Mouse (Mus musculus) thymus, adult 2 months (tissue): ENCODE data around the gene Nxph4. TPM values are rescaled to one million over a fixed set of nuclear protein-coding genes. Genes with fewer than 3 reads are reported as not detected.

Experiments
- DNase-seq: peaks from one replicate; pipeline ENCODE4 v3.0.0; 2021
- H3K27ac ChIP-seq: fragments of 200-500 bp; 2 replicates; pipeline ENCODE4 v1.5.1; 2012; ENCODE audit warnings: low read length, control low read depth; ENCODE audit not compliant: control insufficient read depth, insufficient read depth
- H3K27me3 ChIP-seq: fragments of 200-500 bp; 2 replicates; pipeline ENCODE4 v1.6.1; 2012; ENCODE audit warnings: mild to moderate bottlenecking, low read length, moderate library complexity, mixed read lengths; ENCODE audit not compliant: control insufficient read depth, insufficient read depth
- H3K36me3 ChIP-seq: fragments of 200-500 bp; 2 replicates; pipeline ENCODE4 v1.6.1; 2012; ENCODE audit warnings: mild to moderate bottlenecking, low read length, moderate library complexity; ENCODE audit not compliant: control insufficient read depth, insufficient read depth
- H3K4me1 ChIP-seq: fragments of 200-500 bp; replicated peaks from 2 replicates; pipeline ENCODE4 v1.6.1; 2012; ENCODE audit warnings: low read length; ENCODE audit not compliant: control insufficient read depth, insufficient read depth
- H3K4me3 ChIP-seq: fragments of 200-500 bp; 2 replicates; pipeline ENCODE4 v1.5.1; 2012; ENCODE audit warnings: mild to moderate bottlenecking, low read length, control low read depth, moderate library complexity; ENCODE audit not compliant: control insufficient read depth, insufficient read depth
- CTCF ChIP-seq: fragments of 200-500 bp; IDR thresholded peaks from 2 replicates; pipeline ENCODE4 v1.5.1; 2012; ENCODE audit warnings: mild to moderate bottlenecking, control low read depth, low read length, moderate library complexity, borderline replicate concordance; ENCODE audit not compliant: control insufficient read depth, poor library complexity, insufficient read depth; ENCODE audit errors: extremely low read depth
- POLR2A ChIP-seq: fragments of 200-500 bp; IDR thresholded peaks from 2 replicates; pipeline ENCODE4 v1.6.1; 2012; ENCODE audit warnings: mild to moderate bottlenecking, low read length, control low read depth, moderate library complexity; ENCODE audit not compliant: control insufficient read depth, poor library complexity, insufficient read depth; ENCODE audit errors: extremely low read depth
- WGBS: fragments of 180-500 bp; shearing (Covaris S2); methylation state at CpG from one replicate; pipeline ENCODE4 v1.1.7; 2018; 5-methylcytosine and 5-hydroxymethylcytosine counted together
- polyA plus RNA-seq: library from polyadenylated mRNA; depleted of rRNA; stranded (reverse); fragments of >200 nt; gene quantifications from 2 replicates; pipeline ENCODE4 v1.2.3, GENCODE M21; 2012

Nxph4 gene
- polyA plus RNA-seq, 1 experiment = 0.20 TPM

DNA sequence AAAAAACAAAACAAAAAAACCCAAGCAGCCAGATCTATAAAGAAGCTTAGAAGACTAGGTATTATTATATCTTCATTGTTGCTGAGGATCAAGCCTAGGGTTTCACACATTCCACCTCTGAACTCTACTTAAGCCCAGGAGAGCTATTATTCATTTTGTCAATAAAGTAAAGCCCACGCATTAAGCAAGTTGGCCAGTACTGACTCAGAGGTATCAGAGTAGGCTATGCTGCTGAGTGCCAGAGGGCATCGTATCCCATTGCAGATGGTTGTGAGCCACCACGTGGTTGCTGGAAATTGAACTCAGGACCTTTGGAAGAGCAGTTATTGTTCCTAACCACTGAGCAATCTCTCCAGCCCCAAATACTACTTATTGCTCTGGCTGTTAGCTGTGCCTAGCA lies 9.6 kb upstream of the Nxph4 start:
- Histone ChIP-seq H3K27me3 (no peaks in the 10 kb centered on the region), H3K4me3 (no peak overlapping the region), H3K36me3 (no peaks in the 10 kb centered on the region), H3K4me1 (no peaks in the 10 kb centered on the region), H3K27ac (no peak overlapping the region)
- WGBS = 94% methylated on average over 3 of the region's 3 CpGs
- DNase-seq = no peak
- no peak for TF ChIP-seq CTCF
- TF ChIP-seq POLR2A = no peak

DNA sequence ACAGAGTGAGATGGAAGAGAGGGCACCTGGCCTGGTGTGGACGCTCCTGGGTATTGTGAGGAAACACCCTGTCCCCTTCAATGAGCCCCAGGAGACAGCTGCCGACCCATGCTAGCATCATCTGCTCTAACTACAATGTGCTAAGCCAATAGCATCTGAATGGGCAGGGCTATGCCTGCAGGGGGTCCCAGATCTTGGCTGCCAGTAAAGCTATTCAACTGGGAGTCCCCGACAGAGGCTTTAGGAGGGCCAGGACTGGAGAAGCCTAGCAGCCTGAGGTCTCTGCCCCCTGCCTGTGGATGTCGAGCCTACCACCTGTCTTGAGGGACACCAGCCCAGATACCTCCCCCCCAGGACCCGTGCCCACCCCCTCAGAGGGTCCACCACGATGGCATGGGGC lies 8.4 kb upstream of the Nxph4 start:
- no peak overlapping the region for H3K27ac ChIP-seq
- no peak overlapping the region for H3K4me3 ChIP-seq
- H3K4me1 ChIP-seq = no peaks in the 10 kb centered on the region
- 88% methylated on average over 6 of the region's 6 CpGs for WGBS
- TF ChIP-seq CTCF (no peak), POLR2A (no peak)
- DNase-seq = no peak
- no peaks in the 10 kb centered on the region for H3K36me3 ChIP-seq
- no peaks in the 10 kb centered on the region for H3K27me3 ChIP-seq

DNA sequence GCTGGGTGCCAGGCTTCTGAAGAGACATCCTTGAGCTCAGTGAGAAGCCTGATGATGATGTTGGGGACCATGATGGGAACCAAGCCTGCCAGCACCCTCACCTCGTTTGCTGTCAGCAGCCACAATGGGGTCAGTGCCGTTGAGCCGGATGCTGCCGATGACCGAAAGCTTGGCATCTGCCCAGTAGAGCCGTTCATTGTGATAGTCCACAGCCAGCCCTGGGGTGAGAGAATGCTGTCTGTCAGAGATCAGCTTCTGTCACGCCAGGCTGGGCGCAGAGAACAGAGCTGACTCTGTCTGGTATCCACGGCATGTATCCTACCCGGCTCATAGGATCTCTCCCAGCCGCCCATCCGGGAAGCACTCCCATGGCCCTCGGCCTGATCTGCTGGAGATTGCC lies 7.7 kb upstream of the Nxph4 start:
- Histone ChIP-seq H3K4me3 (no peak overlapping the region), H3K4me1 (no peaks in the 10 kb centered on the region), H3K27me3 (no peaks in the 10 kb centered on the region), H3K36me3 (no peaks in the 10 kb centered on the region), H3K27ac (no peak overlapping the region)
- 96% methylated on average over 13 of the region's 13 CpGs for WGBS
- TF ChIP-seq CTCF (no peak), POLR2A (no peak)
- DNase-seq = no peak

DNA sequence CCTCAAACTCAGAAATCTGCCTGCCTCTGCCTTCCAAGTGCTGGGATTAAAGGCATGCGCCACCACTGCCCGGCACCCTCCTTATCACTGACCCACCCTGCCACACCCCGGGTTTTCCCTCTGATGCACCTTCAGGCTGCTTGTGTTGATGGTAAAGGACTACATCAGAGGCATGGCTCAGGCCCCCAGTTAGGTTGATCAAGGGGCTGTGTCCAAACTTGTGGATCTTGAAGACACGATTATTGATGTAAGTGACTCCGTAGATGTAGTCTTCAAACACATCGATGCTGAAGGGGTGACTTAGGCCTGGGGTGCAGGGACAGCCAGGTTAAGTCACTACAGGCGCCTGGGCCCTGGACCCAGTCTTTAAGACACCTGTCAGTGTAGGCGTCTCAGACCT lies 7.2 kb upstream of the Nxph4 start:
- Histone ChIP-seq H3K4me3 (no peak overlapping the region), H3K27me3 (no peaks in the 10 kb centered on the region), H3K27ac (no peak overlapping the region), H3K36me3 (no peaks in the 10 kb centered on the region), H3K4me1 (no peaks in the 10 kb centered on the region)
- no peak for DNase-seq
- TF ChIP-seq CTCF (no peak), POLR2A (no peak)
- WGBS = 98% methylated on average over 8 of the region's 8 CpGs

DNA sequence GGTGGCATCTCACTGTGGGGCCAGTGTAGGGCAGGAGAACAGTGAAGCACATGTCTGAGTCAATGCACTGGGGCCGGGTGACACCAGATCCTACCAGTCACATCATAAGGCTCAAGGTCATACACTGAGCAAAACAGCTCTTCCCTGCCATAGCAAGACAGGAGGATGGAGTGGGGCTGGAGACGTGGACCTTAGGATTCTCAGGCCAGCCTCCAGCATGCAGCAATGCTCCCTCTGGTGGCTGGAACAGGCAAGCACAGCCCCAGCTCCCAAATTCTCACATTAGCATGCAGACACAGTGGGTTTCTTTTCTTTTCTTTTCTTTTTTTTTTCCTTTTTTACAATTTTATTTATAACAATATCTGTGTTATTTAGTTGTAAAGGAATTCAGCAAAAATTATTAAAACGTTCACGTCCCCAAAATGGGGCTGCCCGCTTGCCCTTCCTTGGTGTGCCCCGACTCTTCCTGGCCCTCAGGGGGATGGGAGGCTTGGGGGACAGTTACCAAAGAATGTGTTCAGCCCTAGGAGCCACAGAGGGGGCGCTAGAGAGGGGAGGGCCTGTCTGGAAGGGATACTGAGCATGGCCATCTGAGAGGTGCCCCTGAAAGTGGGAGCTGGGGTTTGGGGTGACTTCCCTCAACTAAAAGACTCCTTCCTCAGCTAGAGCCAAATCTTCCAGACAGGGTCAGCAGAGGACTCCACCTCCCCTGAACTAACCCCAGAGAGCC lies 3.7 kb upstream of the Nxph4 start:
- peak; percentile 69 for DNase-seq
- no peak overlapping the region for H3K27ac ChIP-seq
- H3K4me1 ChIP-seq = peaks cover 10% of the 10 kb centered on the region
- TF ChIP-seq POLR2A = no peak
- peak; percentile 92 for TF ChIP-seq CTCF
- no peaks in the 10 kb centered on the region for H3K36me3 ChIP-seq
- peaks cover 14% of the 10 kb centered on the region for H3K27me3 ChIP-seq
- H3K4me3 ChIP-seq = no peak overlapping the region
- WGBS = 39% methylated on average over 7 of the region's 7 CpGs

DNA sequence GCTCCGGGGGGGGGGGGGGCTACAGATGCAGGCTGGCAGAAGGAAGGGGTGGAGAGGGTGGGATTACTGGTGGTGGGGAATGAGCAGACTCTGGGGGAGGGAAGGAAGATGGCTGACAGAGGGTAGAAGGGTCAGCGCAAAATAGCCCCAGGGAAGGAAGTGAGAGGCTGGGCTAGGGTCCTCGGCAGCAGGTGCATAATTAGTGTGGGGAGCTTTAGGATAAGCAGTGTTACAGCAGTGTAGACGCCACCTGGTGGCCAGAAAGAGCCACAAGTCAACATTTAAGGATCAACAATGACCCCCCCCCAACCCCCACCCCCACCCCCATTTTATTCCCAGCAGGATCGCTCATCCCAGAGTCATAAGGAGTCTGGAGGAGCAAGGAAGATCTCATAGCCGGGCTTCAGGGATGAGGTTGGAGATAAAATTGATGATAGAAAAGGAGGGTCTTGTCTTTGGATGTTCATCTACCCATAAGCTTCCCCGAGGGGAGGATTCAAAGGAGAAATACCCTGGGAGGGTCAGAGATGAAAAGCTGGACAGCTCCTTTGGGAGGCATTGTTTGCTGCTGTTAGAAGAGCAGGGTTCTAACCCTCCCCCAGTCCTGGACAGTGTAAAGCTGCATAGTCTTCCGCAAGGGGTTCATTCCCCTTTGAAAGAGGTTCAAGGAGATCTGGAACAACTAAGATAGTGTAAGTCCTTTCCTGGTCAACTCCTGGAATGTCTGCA lies 2.4 kb upstream of the Nxph4 start:
- Histone ChIP-seq H3K4me1 (peaks cover 10% of the 10 kb centered on the region), H3K27me3 (peaks cover 24% of the 10 kb centered on the region), H3K4me3 (no peak overlapping the region), H3K27ac (no peak overlapping the region), H3K36me3 (no peaks in the 10 kb centered on the region)
- 17% methylated on average over 8 of the region's 8 CpGs for WGBS
- no peak for TF ChIP-seq CTCF
- no peak for TF ChIP-seq POLR2A
- peak; percentile 47 for DNase-seq

DNA sequence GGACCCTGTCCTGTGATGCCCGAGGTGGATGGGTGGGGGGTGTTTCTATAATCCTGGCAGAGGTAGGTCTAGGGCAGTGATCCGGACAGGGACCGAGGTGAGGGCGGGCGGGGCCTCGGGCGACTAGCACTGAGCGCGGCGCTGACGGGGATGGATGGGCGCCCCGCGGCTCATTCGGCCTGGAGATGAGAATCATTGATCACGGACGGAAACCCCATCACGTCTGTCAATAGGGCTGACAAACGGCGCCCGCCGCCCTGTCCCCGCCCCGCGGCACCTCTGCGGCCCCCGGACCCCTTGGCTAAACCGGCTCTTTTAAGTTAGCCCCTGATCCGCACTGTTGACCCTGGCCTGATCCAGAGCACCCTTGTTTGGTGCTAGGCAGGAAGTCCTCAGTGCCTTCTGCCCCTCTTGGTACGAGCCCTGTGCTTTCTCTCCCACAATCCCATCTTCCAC lies 598 bp upstream of the Nxph4 start:
- Histone ChIP-seq H3K27ac (no peak overlapping the region), H3K4me3 (no peak overlapping the region), H3K36me3 (no peaks in the 10 kb centered on the region), H3K27me3 (peaks cover 37% of the 10 kb centered on the region), H3K4me1 (peaks cover 10% of the 10 kb centered on the region)
- DNase-seq = no peak
- TF ChIP-seq POLR2A (no peak), CTCF (no peak)
- 8% methylated on average over 30 of the region's 30 CpGs for WGBS
